Mouse (Mus musculus): Measurements from ENCODE around the gene Trim34b.
"Not testable (repeated sequence)": the region's sequence is repeated elsewhere in the genome, so short reads cannot be mapped to it uniquely, and the experiment has no call there.

Trim34b gene

DNA sequence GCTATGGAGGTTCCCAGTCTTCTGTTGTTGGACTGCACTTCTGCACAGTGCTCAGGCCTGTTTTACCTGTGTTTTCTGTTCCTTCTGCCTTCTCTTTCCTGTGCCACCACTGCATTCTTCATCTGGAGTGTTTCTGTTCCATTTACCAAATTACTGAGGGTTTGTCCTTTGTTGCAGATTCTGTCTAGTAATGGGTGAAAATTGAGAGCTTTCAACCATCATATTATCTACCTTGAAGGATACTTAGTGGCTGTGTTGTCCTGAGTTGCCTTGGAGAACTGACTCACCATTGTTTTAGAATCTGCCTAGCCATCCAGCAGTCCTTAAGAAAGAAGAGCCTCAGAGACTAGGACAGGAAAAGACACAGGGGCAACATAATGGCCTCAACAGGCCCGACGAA, at the start of gene Trim34b:
Trim34b (plus strand) TSS at position 301 of the 400 bp plus-strand sequence.
- DNase-seq (ENCODE audit: low spot score in 2 of 2): not testable (repeated sequence)

DNA sequence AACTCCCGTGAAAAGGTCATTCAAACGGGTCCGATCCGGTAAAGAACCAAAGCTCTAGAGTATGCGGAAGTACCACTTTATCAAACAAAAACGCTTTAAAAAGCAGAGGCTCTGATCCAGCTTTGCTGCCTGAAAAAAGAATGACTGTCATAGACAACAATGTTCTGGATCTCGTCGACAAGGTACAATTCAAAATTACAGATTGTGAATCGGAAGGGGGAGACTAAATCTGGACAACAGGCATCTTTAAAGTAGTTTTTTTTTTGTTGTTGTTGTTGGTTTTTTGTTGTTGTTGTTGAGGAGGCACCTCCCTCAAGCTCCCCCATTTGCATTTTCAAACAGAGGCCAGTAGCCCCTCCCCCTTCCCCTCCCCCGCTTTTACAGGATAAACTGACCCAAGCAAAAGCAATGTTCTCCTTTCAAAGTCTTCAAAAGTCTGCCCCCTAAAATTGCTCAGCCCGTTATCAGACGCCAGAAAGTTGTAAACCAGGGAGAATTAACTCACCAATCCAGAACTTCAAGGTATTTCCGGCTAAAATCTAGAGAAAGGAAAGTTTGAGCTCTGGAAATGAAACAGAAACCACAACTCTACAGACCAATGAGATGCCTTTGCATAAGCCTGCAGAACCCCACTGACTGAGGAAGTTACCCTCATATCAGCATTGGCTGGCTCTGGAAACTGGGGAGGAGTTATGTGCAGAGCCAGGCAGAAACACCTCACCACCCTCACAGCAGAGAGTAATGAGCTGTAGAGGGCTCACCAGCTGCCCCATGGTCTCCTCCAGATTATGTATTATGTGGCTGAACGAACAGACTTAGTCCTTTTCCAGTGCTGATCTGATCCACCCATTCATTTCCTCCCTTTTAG, 41.5 kb upstream of the Trim34b start, which contains the start of gene Trim5:
Trim5 (minus strand) TSS at position 519 of the 868 bp plus-strand sequence.
- not testable (repeated sequence) for DNase-seq (ENCODE audit: low spot score in 2 of 2)

DNA sequence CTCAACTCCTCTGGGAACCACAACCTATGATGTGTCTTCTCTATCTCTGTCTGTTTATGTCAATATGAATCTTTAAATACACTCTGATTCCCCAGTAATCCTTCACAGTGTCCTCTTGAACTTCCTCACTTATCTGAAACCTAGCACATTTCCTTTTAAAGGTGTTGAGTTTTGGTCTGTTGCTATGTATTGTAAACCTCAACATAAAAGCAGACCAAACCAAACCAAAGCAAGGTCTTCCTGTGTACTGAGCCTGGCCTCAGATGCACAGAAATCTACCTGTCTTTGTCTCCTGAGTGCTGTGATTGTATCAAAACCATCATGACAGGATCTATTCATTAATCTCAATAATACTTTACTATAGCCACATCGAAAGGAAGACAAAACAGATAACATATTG, 38.6 kb upstream of the Trim34b start:
- DNase-seq (ENCODE audit: low spot score in 2 of 2): no peak

DNA sequence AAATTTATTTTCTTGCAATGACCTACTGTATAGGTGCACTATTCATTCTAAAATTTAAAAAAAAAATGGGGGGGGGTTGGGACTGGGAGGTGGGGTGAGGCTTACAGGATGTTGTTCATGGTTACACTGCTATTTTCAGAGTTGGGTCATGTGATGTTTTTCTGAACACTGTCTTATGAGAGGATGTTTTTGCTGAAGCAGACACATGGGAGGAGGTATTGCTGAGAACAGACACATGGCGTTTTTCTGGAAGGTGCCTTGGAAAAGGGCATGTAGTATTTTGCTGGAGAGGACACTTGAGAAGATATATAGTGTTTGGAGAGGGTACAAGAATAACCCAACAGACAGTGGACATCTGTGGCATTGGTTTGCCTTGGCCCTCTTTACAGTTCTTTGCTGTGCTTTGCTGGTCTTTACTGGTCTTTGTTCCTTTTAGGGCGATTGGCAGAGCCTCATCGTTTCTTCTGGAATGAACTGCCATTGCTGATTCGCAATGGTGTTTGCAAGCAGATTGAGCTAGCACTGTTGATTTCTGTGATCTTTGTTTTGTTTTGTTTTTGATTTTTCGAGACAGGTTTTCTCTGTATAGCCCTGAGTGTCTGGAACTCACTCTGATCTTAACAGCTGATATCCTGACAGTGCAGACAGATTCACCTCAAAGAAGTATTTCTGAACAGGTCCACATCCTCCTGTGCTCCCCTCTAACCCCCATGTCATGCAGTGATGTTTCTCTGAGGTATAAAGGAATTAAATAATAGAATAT, 37.5 kb upstream of the Trim34b start:
- DNase-seq (ENCODE audit: low spot score in 2 of 2): no peak

DNA sequence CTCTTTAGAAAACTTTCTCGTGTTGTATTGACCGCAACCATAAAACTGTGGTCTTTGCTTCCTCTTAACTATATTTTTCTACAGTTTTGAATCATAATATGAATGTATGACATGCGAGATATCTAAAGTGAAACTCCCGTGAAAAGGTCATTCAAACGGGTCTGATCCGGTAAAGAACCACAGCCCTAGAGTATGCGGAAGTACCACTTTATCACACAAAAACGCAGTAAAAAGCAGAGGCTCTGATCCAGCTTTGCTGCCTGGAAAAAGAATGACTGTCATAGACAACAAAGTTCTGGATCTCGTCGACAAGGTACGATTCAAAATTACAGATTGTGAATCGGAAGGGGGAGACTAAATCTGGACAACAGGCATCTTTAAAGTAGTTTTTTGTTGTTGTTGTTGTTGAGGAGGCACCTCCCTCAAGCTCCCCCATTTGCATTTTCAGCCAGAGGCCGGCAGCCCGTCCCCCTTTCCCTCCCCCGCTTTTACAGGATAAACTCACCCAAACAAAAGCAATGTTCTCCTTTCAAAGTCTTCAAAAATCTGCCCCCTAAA, 14.4 kb upstream of the Trim34b start:
- DNase-seq (ENCODE audit: low spot score in 2 of 2): peak in 1 of 2 experiments; percentile 4

DNA sequence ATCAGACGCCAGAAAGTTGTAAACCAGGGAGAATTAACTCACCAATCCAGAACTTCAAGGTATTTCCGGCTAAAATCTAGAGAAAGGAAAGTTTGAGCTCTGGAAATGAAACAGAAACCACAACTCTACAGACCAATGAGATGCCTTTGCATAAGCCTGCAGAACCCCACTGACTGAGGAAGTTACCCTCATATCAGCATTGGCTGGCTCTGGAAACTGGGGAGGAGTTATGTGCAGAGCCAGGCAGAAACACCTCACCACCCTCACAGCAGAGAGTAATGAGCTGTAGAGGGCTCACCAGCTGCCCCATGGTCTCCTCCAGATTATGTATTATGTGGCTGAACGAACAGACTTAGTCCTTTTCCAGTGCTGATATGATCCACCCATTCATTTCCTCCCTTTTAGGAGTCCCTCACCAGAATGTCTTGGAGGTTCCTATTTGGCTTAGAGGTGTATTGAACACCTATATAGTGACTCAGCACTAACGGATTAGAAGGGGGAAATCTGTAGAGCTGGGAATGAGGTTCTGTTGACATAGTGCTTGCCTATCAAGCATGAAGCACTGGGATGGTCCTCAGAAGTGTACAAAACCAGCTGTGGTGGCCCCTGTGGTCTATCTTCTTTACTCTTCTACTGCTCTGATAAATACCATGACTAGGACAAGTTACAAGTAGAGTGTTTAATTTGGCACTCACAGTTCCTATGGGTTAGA, 13.7 kb upstream of the Trim34b start, which contains the start of gene Trim12a:
Trim12a (minus strand) TSS at position 98 of the 712 bp plus-strand sequence.
- not testable (repeated sequence) for DNase-seq (ENCODE audit: low spot score in 2 of 2)

DNA sequence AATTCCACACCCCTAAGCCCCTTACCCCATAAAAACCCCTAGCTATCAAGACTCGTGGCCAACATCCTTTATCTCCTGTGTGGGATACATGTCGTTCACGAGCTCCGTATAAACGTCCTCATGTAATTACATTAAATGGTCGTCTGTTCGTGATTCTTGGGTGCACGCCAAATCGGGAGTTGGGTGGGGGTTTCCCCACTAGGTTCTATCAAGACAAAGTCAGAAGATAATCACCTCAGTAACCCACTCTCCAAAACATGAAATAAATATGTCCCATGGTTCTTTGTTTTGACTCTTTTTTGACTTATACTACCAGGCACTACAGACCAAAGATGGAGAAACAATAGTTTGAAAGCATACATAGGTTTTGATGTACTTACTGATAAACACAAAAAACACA, 7.2 kb upstream of the Trim34b start:
- DNase-seq (ENCODE audit: low spot score in 2 of 2): no peak

DNA sequence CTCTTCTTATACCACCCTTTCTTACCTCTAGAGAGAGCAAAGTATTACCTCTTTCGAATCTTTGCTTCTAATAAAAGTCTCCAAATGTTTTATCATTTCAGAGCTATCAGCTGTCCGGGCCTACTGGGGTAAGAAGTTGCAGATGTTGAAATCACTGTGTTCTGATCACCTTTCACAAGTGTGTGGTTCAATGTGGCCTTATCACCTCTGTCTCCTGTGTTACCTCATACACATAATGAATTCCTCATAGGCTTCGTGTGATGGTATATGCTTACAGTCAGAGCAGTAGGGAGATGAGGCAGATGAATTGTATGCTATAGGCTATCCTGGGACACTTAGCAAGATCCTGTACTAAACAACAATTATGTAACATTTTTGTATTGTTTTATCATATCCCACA, 6.3 kb downstream of the Trim34b start:
- not testable (repeated sequence) for DNase-seq (ENCODE audit: low spot score in 2 of 2)

DNA sequence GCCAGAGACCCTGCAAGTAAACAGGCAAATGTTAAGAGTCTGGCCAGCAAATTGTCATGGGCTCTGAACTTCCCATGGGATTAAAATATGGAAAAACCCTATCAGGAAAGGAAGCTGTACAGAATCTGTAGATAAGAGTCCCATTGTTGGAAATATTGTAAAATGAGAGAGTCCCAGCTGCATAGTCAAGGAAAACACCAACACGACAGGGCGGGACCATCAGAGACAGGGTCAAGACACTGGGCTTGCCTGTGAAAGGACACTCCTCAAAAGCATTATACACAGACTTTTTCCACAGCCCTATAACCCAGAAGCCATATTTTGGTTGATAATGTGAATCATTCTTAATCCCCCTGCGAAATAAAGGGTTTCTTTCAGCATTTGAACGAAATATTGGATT, 11.5 kb downstream of the Trim34b start:
- DNase-seq (ENCODE audit: low spot score in 2 of 2): not testable (repeated sequence)

DNA sequence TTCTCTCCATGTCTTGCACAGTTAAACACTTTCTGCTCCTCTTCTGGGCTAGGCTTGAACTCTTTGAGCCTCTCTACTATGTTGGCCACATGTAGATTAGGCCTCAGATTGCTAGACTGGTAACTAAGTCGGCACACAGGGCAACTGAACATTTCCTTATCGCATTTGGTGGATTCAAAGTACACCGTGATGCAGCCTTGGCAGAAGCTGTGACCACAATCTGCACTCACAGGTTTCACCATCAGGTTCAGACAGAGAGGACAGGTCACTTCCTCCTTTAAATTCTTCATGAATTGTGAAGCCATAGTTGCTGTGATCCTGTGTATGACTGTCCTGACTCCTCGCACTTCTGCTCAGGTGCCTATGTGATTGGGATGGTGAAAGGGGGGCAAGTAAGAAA, 18.8 kb downstream of the Trim34b start:
- DNase-seq (ENCODE audit: low spot score in 2 of 2): not testable (repeated sequence)

DNA sequence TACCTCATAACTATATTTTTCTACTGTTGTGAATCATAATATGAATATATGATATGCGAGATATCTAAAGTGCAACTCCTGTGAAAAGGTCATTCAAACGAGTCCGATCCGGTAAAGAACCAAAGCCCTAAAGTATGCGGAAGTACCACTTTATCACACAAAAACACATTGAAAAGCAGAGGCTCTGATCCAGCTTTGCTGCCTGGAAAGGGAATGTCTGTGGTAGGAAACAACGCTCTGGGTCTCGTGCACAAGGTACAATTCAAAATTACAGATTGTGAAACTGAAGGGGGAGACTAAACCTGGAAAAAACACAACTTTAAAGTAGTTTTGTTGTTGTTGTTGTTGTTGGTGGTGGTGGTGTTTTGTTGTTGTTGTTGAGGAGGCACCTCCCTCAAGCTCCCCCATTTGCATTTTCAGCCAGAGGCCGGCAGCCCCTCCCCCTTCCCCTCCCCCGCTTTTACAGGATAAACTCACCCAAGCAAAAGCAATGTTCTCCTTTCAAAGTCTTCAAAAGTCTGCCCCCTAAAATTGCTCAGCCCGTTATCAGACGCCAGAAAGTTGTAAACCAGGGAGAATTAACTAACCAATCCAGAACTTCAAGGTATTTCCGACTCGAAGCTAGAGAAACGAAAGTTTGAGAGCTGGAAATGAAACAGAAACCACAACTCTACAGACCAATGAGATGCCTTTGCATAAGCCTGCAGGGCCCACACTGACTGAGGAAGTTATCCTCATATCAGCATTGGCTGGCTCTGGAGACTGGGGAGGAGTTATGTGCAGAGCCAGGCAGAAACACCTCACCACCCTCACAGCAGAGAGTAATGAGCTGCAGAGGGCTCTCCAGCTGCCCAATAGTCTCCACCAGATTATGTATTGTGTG, 23.7 kb downstream of the Trim34b start, which contains the start of gene Trim12c:
Trim12c (minus strand) TSS at position 646 of the 883 bp plus-strand sequence.
- peak; percentile 68 to 73 for DNase-seq (ENCODE audit: low spot score in 2 of 2)

DNA sequence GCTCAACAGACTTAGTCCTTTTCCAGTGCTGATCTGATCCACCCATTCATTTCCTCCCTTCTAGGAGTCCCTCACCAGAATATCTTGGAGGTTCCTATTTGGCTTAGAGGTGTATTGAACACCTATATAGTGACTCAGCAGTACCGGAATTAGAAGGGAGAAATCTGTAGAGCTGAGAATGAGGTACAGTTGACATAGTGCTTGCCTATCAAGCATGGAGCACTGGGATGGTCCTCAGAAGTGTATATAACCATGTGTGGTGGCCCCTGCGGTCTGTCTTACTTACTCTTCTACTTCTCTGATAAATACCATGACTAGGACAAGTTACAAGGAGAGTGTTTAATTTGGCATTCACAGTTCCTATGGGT, 24.3 kb downstream of the Trim34b start:
- DNase-seq (ENCODE audit: low spot score in 2 of 2): no peak

DNA sequence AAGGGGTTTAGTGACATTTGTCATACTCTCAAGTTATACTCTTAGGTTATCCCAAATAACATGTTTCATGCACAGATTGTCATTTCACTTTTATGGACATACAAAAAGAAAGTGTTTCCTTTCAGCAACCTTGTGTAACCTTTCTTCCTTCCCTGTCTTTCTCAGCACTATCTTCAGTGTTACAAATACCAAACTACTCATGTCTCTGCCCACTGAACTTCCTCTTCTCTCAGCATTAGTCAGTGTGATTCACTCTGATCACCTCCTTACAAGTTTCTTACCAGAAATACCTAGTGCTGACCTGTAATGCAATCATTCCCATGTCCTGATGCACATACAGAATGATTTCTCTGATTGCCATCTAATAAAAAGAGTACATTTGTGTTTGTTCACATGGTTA, 37.1 kb downstream of the Trim34b start:
- DNase-seq (ENCODE audit: low spot score in 2 of 2): no peak

DNA sequence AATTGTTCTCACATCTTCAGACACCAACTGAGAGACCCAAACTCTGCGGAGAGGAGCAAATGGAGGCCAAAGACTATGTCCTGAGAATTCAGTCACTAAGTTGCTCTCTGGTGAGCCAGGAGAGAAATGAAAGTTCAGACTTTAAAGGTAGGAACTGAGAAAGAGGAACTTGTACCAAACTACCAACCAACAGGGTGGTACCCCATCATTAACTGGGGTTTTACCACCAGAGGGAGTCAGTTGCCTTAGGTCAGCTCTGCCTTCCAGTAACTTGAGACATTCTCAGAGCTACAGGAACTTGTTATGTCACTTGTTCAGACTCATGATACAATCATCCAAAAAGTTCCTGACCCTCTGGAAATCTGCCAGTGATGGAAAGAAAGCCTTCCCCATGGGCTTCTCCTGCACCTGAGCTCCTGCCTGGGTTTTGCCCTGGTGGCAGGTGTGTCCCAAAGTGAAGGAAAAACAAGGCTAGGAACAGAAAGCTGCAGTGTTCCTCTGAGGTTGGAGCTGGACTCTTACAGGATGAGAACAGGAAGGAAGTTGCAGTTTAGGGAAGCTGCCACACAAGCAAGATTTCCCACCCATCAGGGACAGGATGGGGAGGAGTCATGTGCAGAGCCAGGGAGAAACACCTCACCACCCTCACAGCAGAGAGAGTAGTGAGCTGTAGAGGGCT, 40.6 kb downstream of the Trim34b start, which contains the start of gene Trim30b:
Trim30b (minus strand) TSS at position 149 of the 679 bp plus-strand sequence.
- peak; percentile 5 to 37 for DNase-seq (ENCODE audit: low spot score in 2 of 2)
